Mouse (Mus musculus) embryo, embryonic 9.5 days (tissue): ENCODE results near the gene Pik3r5.

Source experiments
- DNase-seq: peaks from one replicate; pipeline ENCODE4 v3.0.0-alpha.2; 2017; ENCODE audit errors: extremely low spot score

Gene Pik3r5

DNA sequence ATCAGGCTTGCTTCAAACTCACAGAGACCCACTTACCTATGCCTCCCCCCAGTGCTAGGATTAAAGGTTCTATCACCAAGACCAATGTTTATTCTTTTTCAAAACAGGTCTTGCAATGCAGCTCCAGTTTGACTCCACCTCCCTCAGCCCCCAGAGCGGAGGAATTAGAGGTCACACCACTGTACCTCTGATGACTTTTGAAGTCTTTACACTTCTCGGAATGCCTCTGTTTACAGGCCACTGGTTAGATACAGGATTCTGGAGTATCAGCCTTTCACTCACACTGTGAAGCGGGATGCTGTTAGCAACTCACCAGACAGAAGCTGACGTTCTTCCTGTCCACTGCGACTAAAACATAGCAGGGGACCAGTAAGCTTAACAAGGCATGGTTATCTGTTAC, 30.5 kb upstream of the Pik3r5 start:
- DNase-seq: no peak

- DNase-seq: no peak
Observed at GRCm38 (mm10) chr11:68404185-68404584, 27.7 kb upstream of the Pik3r5 start.

DNA sequence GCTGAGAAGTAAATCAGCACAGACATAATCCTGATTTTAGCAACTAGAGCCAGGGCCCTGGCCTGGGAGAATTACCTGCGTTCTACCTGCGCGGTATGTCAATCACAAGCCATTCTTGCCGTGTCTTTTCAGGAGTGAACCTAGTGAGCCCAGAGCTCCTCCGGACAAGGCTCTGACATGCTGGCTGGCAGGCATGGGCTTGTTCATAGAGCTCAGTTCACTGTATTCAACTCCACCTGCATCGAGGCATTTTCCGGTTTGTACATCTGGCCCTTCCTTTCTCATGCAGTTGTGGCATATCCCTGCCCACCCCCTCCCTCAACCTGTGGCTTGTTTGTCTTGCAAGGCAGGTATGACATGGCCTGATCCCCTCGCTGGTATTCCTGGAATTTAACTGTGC, 26.3 kb upstream of the Pik3r5 start:
- no peak for DNase-seq

GRCm38 (mm10) chr11:68407266-68407926, 24.5 kb upstream of the Pik3r5 start:
- no peak for DNase-seq

GRCm38 (mm10) chr11:68408127-68408526, 23.8 kb upstream of the Pik3r5 start:
- DNase-seq: peak; percentile 73

GRCm38 (mm10) chr11:68417001-68417400, 14.9 kb upstream of the Pik3r5 start:
- no peak for DNase-seq

- no peak for DNase-seq
Observed at GRCm38 (mm10) chr11:68417831-68418230, 14.1 kb upstream of the Pik3r5 start.

GRCm38 (mm10) chr11:68425492-68426315, 6.2 kb upstream of the Pik3r5 start:
- no peak for DNase-seq

GRCm38 (mm10) chr11:68427083-68427570, 4.8 kb upstream of the Pik3r5 start:
- no peak for DNase-seq

GRCm38 (mm10) chr11:68430662-68431061, 1.3 kb upstream of the Pik3r5 start:
- no peak for DNase-seq

- DNase-seq: no peak
Observed at GRCm38 (mm10) chr11:68432361-68433021, 570 bp downstream of the Pik3r5 start.

DNA sequence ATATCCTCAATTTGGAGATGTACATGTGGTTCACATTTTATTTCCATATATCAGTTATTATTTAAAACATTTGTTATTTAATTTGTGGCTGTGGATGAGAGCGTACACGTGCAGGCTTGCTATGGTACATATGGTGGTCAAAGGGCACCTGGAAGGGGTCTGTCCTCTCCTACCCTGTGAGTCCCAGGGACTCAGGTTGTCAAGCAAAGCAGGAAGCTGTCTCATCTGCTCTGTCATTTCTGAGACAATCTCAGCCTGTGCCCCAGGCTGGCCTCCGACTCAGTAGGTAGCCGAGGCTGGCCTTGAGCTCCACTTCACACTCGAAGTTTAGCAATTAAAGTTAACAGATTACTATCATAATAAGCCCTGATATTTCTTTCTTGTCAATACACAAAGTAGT, 1.6 kb downstream of the Pik3r5 start:
- no peak for DNase-seq

DNA sequence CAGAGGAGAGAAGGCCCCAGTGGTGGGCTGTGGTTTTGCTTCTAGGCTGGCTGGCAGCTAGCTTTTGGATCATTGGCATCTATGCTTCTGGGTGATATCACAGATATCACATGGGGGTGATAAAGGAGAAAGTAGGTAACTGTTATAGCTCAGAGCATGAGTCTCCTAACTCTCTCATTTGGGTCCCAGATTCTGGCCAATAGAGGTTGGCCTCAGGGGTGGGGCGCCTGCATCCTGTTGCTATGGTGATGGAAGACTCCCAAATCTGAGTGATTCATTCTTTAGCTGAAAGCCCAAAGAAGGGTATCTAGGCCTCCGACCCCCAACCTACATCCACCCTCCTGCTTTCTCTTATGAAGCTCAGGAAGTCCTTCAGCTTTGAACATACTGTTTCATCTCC, 2.8 kb downstream of the Pik3r5 start:
- no peak for DNase-seq

DNA sequence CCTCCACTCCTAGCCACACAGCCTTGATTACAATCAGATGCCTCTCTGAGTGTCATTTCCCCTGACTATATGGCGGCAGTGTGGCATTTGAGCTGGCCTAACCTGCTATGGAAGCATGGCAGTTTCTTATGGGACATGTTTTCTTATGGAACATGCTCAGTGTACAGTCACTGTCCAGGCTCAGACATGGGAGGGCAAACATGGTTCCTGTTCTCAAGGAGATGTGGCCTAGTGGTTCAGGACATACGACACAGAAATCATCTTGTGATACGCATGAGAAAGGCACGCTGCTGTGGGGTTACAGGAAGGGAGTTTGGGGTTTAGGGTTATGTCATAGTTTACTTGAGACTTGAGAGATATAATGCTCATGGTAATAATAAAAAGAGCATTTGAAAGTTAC, 3.7 kb downstream of the Pik3r5 start:
- no peak for DNase-seq

DNA sequence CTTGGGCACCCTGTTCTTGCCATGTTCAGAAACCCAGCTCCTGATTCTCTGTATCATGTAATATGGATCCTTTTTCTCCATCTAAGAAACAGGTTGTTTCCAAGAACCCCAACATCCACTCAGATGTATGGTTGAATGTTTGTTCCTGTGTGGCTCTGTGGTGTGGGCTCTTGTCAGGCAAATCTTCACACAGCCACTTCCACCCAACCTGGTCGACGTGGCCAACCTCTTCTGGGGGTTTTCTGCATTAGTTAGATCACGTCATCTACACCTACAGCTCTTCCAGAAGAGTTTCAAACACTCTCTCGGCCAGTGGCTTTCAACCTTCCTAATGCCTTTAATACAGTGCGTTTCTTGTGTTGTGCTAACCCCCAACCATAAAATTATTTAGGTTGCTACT, 4.5 kb downstream of the Pik3r5 start:
- DNase-seq: no peak

GRCm38 (mm10) chr11:68440100-68440499, 8.2 kb downstream of the Pik3r5 start:
- no peak for DNase-seq

- DNase-seq: no peak
Observed at GRCm38 (mm10) chr11:68440965-68441364, 9.0 kb downstream of the Pik3r5 start.

DNA sequence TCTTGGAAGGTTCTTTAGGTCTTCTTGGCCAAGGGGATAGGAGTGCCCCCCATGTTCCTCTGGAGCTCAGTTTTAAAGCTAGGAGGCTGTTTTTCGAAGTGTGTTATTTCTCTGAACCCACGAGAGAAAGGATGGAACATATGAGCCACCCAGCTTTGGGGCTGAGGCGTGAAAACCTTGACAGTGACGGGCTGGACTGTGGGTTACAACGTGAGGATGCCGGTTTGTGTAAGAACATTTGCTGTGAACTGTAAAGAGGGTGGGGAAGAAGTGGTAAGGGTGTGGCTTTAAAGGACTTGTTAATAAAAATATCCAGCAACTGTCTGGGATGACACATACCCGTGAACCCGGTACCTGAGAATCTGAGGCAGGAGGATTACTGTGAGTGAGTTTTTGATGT, 10.4 kb downstream of the Pik3r5 start:
- no peak for DNase-seq

DNA sequence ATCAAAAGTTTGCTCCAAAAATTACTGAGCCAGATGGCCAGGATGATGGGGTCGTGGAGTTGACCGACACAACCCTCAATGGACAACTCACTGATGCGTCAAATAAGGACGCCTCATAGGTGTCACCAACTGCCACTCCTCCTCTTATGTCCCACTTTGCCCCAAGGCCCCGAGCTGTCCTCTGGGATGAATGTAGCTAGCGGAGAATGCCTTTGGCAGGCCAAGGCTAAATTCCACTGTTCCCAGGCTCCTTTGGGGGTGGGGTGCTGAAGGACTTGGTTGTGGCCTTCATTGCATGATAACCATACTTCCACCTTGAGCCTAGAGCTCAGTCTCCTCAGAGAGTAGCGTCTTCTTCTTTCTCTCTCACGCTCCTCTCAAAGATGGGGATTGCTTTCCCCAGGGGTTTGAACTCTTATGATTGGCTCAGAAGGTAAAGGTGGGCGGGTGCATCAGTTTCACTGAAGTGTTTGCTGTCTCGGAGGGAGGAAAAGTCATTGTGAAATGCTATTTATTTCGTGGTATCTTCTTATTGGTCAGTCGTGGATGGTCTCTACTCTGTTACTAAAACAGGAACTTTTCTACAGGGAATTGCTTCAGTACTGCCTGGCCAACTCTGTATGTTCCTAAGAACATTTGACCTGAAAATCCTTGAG, 11.2 kb downstream of the Pik3r5 start:
- no peak for DNase-seq

GRCm38 (mm10) chr11:68445901-68446300, 14.0 kb downstream of the Pik3r5 start:
- DNase-seq: no peak

- no peak for DNase-seq
Observed at GRCm38 (mm10) chr11:68446547-68446946, 14.6 kb downstream of the Pik3r5 start.

DNA sequence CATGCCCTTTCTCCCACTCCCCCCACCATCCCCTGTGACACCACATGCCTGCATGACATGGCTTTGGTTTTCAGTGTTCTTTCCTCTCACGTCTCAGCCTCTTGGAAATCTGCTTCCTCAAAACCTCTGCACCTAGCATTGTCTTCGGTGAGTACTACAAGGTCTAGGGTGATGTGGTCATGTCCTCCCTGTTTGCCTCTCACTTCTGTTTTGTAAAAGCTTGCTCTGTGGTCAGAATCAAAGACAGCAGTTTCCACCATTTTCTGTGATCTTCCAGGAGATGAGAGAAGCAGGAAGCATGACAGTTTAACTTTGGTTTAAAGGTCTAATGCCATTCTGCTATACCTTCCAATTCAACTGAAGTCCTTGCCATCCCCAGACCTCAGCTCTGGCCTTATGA, 15.3 kb downstream of the Pik3r5 start:
- DNase-seq: no peak
